Mouse (Mus musculus) CD4-positive naive resting alpha-beta T cell, adult 57 days (primary cell): Measurements from ENCODE around the gene Aspa. TPM values are rescaled to one million over a fixed set of nuclear protein-coding genes. Genes with fewer than 3 reads are reported as not detected.

Experiments used
- total RNA-seq: library from RNA; stranded (reverse); gene quantifications from one replicate; pipeline ENCODE4 v1.2.4, GENCODE M21; 2023

Gene Aspa
- 0.18 TPM for total RNA-seq

DNA sequence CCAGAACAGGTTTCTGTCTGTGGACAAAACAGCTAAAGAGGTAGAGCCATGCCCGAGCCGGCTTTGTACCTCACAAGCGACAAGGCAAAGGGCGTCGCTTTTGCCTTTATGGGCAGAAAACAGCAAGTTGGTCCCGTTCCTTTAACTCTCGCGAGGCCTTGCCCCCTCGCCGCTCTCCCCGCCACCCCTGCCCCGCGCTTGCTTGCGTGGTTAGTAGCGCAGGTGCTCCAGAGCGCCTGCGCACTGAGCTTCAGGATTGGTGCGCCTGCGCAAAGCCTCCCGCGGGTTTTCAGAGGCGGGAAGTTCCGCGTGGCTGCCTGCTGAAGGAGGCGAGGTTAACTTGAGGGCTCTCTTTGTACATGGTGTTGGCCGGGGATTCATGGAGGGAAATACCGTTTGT is at the start of gene Aspa, which contains the start of the genes Gm49340 and Spata22:
Gene Aspa, minus strand, starts transcription at position 155 of the 400 bp plus-strand sequence.
Gene Gm49340, plus strand, starts transcription at position 300 of the 400 bp plus-strand sequence.
Gene Spata22, plus strand, starts transcription at position 300 of the 400 bp plus-strand sequence.

DNA sequence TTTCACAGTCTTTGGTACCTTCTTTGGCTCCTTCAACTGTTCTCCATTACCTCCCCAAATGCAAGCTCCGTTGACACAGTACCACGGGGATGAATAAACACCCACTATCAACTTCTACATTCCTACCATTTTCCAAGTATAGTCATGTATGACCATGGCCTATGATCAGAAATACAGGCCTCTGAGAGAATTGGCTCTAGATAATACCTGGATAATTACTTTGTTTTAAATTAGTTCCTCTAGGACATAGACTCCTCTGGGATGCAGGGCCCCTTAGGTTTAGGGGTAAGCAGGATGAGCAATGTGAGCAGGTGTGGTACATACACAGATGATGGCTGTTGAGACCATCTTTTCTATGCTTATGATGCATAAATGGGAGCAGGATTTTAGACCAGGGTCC is 41.5 kb upstream of the Aspa start, which contains the start of gene Olfr376:
Gene Olfr376, plus strand, starts transcription at position 301 of the 400 bp plus-strand sequence.

DNA sequence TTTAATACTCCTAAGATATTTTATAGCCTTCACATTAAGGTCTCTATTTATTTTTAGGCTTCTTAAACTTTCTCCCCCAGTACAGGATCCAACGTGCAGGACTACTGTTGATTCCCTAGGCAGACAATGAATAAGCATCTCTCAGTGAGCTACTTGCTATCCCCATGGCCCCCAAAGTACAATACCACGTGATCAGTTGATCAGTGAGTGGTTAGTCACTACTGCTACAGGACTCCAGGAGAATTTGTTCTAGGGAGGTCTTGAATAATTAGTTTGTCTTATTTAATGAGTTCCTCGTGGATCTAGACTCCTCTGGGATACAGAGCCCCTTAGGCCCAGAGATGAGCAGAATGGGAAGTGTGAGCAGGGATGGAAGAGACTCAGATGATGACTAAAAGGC is 21.1 kb upstream of the Aspa start, which contains the start of gene Olfr20:
Gene Olfr20, plus strand, starts transcription at position 301 of the 400 bp plus-strand sequence.

DNA sequence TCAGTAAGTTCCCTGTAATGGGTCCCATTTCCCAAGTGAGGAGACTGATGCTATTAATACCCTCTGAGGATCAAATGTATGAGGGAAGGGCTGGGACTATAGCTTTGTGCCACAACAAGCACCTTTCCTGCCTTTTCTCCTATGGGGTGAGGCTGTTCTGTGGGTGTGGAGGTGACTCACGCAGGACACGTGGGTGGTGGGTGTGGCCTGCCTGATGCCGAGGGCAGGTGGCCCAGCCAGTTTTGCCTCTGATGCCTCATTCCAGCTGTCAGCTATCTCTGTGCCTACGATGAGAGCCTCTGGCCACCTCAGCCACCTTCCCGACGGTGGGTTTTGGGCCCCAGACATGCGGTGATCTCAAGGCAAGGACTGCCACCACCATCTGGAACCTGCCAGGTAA is 62.1 kb downstream of the Aspa start, which contains the start of gene Trpv3:
Gene Trpv3, plus strand, starts transcription at position 122 of the 400 bp plus-strand sequence.

Other genes starting within 250 kb of the Aspa start
- 1.4 TPM for gene Itgae, start 239.0 kb downstream of the Aspa start, total RNA-seq
- gene Haspin, start 191.3 kb downstream of the Aspa start, total RNA-seq, result 1.4 TPM
- not detected for gene P2rx5, start 169.2 kb downstream of the Aspa start, total RNA-seq
- 53.4 TPM for gene Emc6, start 152.6 kb downstream of the Aspa start, total RNA-seq
- gene Tax1bp3, start 152.5 kb downstream of the Aspa start, total RNA-seq, result 8.2 TPM
- 17.3 TPM for gene Ctns, start 130.6 kb downstream of the Aspa start, total RNA-seq
- 6.1 TPM for gene Shpk, start 130.1 kb downstream of the Aspa start, total RNA-seq
- not detected for gene Trpv1, start 95.3 kb downstream of the Aspa start, total RNA-seq
- gene Trpv3, start 62.2 kb downstream of the Aspa start, total RNA-seq, result not detected
- gene Gm49340, start 145 bp upstream of the Aspa start, total RNA-seq, result not detected
- not detected for gene Spata22, start 145 bp upstream of the Aspa start, total RNA-seq
- not detected for gene Olfr20, start 21.2 kb upstream of the Aspa start, total RNA-seq
- gene Olfr376, start 41.6 kb upstream of the Aspa start, total RNA-seq, result not detected
- gene Olfr1, start 70.0 kb upstream of the Aspa start, total RNA-seq, result not detected
- not detected for gene Olfr378, start 98.9 kb upstream of the Aspa start, total RNA-seq
- not detected for gene Olfr380, start 127.9 kb upstream of the Aspa start, total RNA-seq
- not detected for gene Olfr381, start 162.0 kb upstream of the Aspa start, total RNA-seq
- gene Olfr382, start 187.6 kb upstream of the Aspa start, total RNA-seq, result not detected